Mouse (Mus musculus) cerebellum, adult 9-10 months (tissue): ENCODE results near the gene Gpr19.
A peak's percentile ranks its signal among the peaks of the same experiment; 100 is the strongest.

Experiments
- DNase-seq: peaks from one replicate; pipeline ENCODE4 v3.0.0; 2022

Gpr19 gene

GRCm38 (mm10) chr6:134898095-134898965 lies at the start of gene Gpr19:
Gene Gpr19, minus strand, starts transcription at chr6:134898578.
- DNase-seq, result peak; percentile 91

- peak; percentile 84 for DNase-seq
Observed at GRCm38 (mm10) chr6:134947311-134948087, 49.1 kb upstream of the Gpr19 start.

- no peak for DNase-seq
Observed at GRCm38 (mm10) chr6:134946858-134947257, 48.5 kb upstream of the Gpr19 start.

GRCm38 (mm10) chr6:134946054-134946453 lies 47.7 kb upstream of the Gpr19 start:
- no peak for DNase-seq

- no peak for DNase-seq
Observed at GRCm38 (mm10) chr6:134943759-134944407, 45.5 kb upstream of the Gpr19 start.

GRCm38 (mm10) chr6:134939781-134940180 lies 41.4 kb upstream of the Gpr19 start:
- no peak for DNase-seq

GRCm38 (mm10) chr6:134934305-134934704 lies 35.9 kb upstream of the Gpr19 start:
- DNase-seq, result no peak

GRCm38 (mm10) chr6:134933207-134933558 lies 34.8 kb upstream of the Gpr19 start:
- no peak for DNase-seq

GRCm38 (mm10) chr6:134932486-134933206 lies 34.3 kb upstream of the Gpr19 start:
- no peak for DNase-seq

- DNase-seq, result no peak
Observed at GRCm38 (mm10) chr6:134931146-134931545, 32.8 kb upstream of the Gpr19 start.

- DNase-seq, result no peak
Observed at GRCm38 (mm10) chr6:134930383-134930782, 32.0 kb upstream of the Gpr19 start.

- DNase-seq, result no peak
Observed at GRCm38 (mm10) chr6:134929926-134930325, 31.5 kb upstream of the Gpr19 start.

GRCm38 (mm10) chr6:134928889-134929310 lies 30.5 kb upstream of the Gpr19 start:
- DNase-seq, result peak; percentile 67

- DNase-seq, result peak; percentile 78
Observed at GRCm38 (mm10) chr6:134928096-134928888, 29.9 kb upstream of the Gpr19 start.

GRCm38 (mm10) chr6:134927595-134928095 lies 29.3 kb upstream of the Gpr19 start:
- peak; percentile 70 for DNase-seq

GRCm38 (mm10) chr6:134926803-134927594 lies 28.6 kb upstream of the Gpr19 start:
- DNase-seq, result peak; percentile 50

GRCm38 (mm10) chr6:134926338-134926705 lies 27.9 kb upstream of the Gpr19 start:
- no peak for DNase-seq

GRCm38 (mm10) chr6:134925673-134926337 lies 27.4 kb upstream of the Gpr19 start:
- DNase-seq, result no peak

- no peak for DNase-seq
Observed at GRCm38 (mm10) chr6:134924262-134924661, 25.9 kb upstream of the Gpr19 start.

- DNase-seq, result no peak
Observed at GRCm38 (mm10) chr6:134923670-134924069, 25.3 kb upstream of the Gpr19 start.
